ENCODE assay signal across 16 mouse cellular contexts in the genomic region with DNA sequence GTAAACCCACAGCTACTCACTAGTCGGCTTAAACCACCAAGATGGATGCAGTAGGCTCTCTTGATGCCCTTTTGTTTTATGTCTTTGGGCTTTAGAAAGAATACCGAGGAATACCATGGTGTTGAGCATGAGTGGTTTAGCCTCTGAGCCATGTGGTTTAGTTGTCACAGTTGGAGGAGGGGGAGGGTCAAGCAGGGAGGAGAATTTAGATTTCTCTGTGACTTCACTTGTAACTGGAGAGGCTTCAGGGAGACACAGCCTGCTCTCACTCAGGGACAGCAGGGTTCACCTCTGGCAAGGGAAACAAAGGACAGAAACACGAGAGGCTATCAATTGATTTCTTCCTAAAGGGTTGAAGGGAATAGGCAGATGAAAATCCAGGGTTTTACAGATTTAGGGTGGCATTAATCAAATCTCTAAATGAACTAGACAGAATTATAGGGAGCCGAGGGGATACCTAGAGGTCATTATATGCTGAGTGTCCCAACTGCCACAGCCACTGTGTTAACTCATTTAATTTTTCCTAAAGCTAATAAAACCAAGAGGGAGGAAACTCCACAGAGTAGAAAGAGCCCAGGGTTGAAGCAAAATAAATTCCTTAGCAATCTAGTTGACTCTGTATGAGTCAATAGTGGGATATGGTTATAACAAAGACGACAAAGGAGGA.
DNase-seq lines count a peak whose midpoint lies in the region; ATAC-seq and TF ChIP-seq lines count a peak whose summit lies in the region.
"Had no signal": no experiment of that assay in that cellular context is flagged by ENCODE, and none has a peak within 500 bp of the region (broad histone marks: within the 10 kb centered on the region; RNA-seq: fewer than 3 reads in every experiment).

No protein-coding gene starts in this region.

- 50% methylated on average over 5 of the region's 5 CpGs for WGBS in hindbrain, embryonic 10.5 days
- 39% methylated on average over 5 of the region's 5 CpGs for WGBS in hindbrain, embryonic 16.5 days
- WGBS in neural tube, embryonic 11.5 days: 50% methylated on average over 5 of the region's 5 CpGs
- WGBS in neural tube, embryonic 15.5 days: 38% methylated on average over 5 of the region's 5 CpGs
- 43% methylated on average over 5 of the region's 5 CpGs for WGBS in embryonic facial prominence, embryonic 14.5 days
- 63% methylated on average over 5 of the region's 5 CpGs for WGBS in lung, adult 2 months
- WGBS in forebrain, embryonic 12.5 days: 53% methylated on average over 5 of the region's 5 CpGs

- ATAC-seq in hindbrain, embryonic 16.5 days: no peak
- ATAC-seq in neural tube, embryonic 11.5 days (ENCODE audit: insufficient read depth, low FRiP score, low TSS enrichment): peak; percentile 13; the same call in 1 of the 2 replicates
- ATAC-seq in neural tube, embryonic 15.5 days (ENCODE audit: low FRiP score): no peak
- ATAC-seq in embryonic facial prominence, embryonic 14.5 days (ENCODE audit: low read depth): peak; percentile 67
- ATAC-seq in forebrain, embryonic 12.5 days (ENCODE audit: low FRiP score): no peak
- ATAC-seq: CD4-positive, CD25-positive, alpha-beta regulatory T cell, adult 4 months had no signal

- peaks cover 12% of the 10 kb centered on the region; the same call in 1 of the 2 replicates for H3K4me1 ChIP-seq in hindbrain, embryonic 10.5 days (replicated peaks)
- no peaks in the 10 kb centered on the region; the same call in 1 of the 2 replicates for H3K4me1 ChIP-seq in hindbrain, embryonic 16.5 days (ENCODE audit: control insufficient read depth, insufficient read depth, low read depth, low read length)
- H3K4me1 ChIP-seq in neural tube, embryonic 11.5 days (ENCODE audit: control insufficient read depth, insufficient read depth, low read length): no peaks in the 10 kb centered on the region; the same call in 1 of the 2 replicates
- H3K4me1 ChIP-seq in neural tube, embryonic 15.5 days: 0 out of 2 replicates have a peak, but pooled peaks cover 5% of the 10 kb centered on the region
- 0 out of 2 replicates have a peak, but pooled peaks cover 7% of the 10 kb centered on the region for H3K4me1 ChIP-seq in embryonic facial prominence, embryonic 14.5 days (ENCODE audit: control insufficient read depth, insufficient read depth, low read length)
- H3K4me1 ChIP-seq in lung, adult 2 months (ENCODE audit: control insufficient read depth, insufficient read depth, low read length): no peaks in the 10 kb centered on the region
- no peaks in the 10 kb centered on the region for H3K4me1 ChIP-seq in forebrain, embryonic 12.5 days
- H3K4me1 ChIP-seq: liver, embryonic 15.5 days; stomach, embryonic 15.5 days had no signal

- H3K36me3 ChIP-seq in hindbrain, embryonic 10.5 days: no peaks in the 10 kb centered on the region
- H3K36me3 ChIP-seq in hindbrain, embryonic 16.5 days (ENCODE audit: control insufficient read depth, insufficient read depth, low read length): no peaks in the 10 kb centered on the region
- H3K36me3 ChIP-seq in neural tube, embryonic 11.5 days (ENCODE audit: control insufficient read depth, insufficient read depth, low read length): no peaks in the 10 kb centered on the region
- H3K36me3 ChIP-seq in neural tube, embryonic 15.5 days: no peaks in the 10 kb centered on the region
- H3K36me3 ChIP-seq in embryonic facial prominence, embryonic 14.5 days (ENCODE audit: control insufficient read depth, insufficient read depth, low read length): no peaks in the 10 kb centered on the region
- H3K36me3 ChIP-seq in forebrain, embryonic 12.5 days (replicated peaks): no peaks in the 10 kb centered on the region
- H3K36me3 ChIP-seq: limb, embryonic 13.5 days; liver, embryonic 15.5 days; stomach, embryonic 15.5 days had no signal

- H3K27ac ChIP-seq in hindbrain, embryonic 10.5 days: peak overlapping the region; percentile 12; the same call in 1 of the 2 replicates
- no peak overlapping the region for H3K27ac ChIP-seq in hindbrain, embryonic 16.5 days (ENCODE audit: low read depth, low read length)
- no peak overlapping the region for H3K27ac ChIP-seq in neural tube, embryonic 11.5 days (ENCODE audit: low read depth, low read length)
- no peak overlapping the region for H3K27ac ChIP-seq in neural tube, embryonic 15.5 days (replicated peaks)
- H3K27ac ChIP-seq in embryonic facial prominence, embryonic 14.5 days (replicated peaks; ENCODE audit: low read depth, low read length): no peak overlapping the region
- H3K27ac ChIP-seq in forebrain, embryonic 12.5 days: no peak overlapping the region
- H3K27ac ChIP-seq: limb, embryonic 13.5 days; liver, embryonic 15.5 days; stomach, embryonic 15.5 days had no signal

- H3K4me2 ChIP-seq in hindbrain, embryonic 16.5 days (ENCODE audit: low read length): no peak overlapping the region
- no peak overlapping the region for H3K4me2 ChIP-seq in neural tube, embryonic 11.5 days (ENCODE audit: low read depth)
- no peak overlapping the region for H3K4me2 ChIP-seq in neural tube, embryonic 15.5 days
- H3K4me2 ChIP-seq in embryonic facial prominence, embryonic 14.5 days (ENCODE audit: low read depth, low read length): no peak overlapping the region
- no peak overlapping the region for H3K4me2 ChIP-seq in forebrain, embryonic 12.5 days
- H3K4me2 ChIP-seq: limb, embryonic 13.5 days; liver, embryonic 15.5 days; stomach, embryonic 15.5 days had no signal

- 0 out of 2 replicates have a peak, but pooled peaks cover 2% of the 10 kb centered on the region for H3K9me3 ChIP-seq in hindbrain, embryonic 10.5 days
- H3K9me3 ChIP-seq in hindbrain, embryonic 16.5 days (ENCODE audit: control insufficient read depth, low read length): peaks cover 2% of the 10 kb centered on the region; the same call in 1 of the 2 replicates
- H3K9me3 ChIP-seq in neural tube, embryonic 11.5 days (ENCODE audit: control insufficient read depth, low read length): no peaks in the 10 kb centered on the region
- H3K9me3 ChIP-seq in neural tube, embryonic 15.5 days (replicated peaks): no peaks in the 10 kb centered on the region
- peaks cover 3% of the 10 kb centered on the region; the same call in 1 of the 2 replicates for H3K9me3 ChIP-seq in embryonic facial prominence, embryonic 14.5 days (ENCODE audit: control insufficient read depth, low read length)
- H3K9me3 ChIP-seq in forebrain, embryonic 12.5 days: no peaks in the 10 kb centered on the region
- H3K9me3 ChIP-seq: liver, embryonic 15.5 days; stomach, embryonic 15.5 days had no signal

- no peak for TF ChIP-seq CTCF in lung, adult 2 months (IDR thresholded peaks at IDR 0.05; ENCODE audit: insufficient read depth, low read length)

- no peak overlapping the region for H3K4me3 ChIP-seq in hindbrain, embryonic 10.5 days
- no peak overlapping the region for H3K4me3 ChIP-seq in hindbrain, embryonic 16.5 days (ENCODE audit: low read length)
- H3K4me3 ChIP-seq in neural tube, embryonic 11.5 days (ENCODE audit: low read depth, low read length): no peak overlapping the region
- no peak overlapping the region for H3K4me3 ChIP-seq in neural tube, embryonic 15.5 days (replicated peaks)
- no peak overlapping the region for H3K4me3 ChIP-seq in embryonic facial prominence, embryonic 14.5 days (ENCODE audit: low read depth, low read length)
- no peak overlapping the region for H3K4me3 ChIP-seq in lung, adult 2 months (replicated peaks; ENCODE audit: extremely low read depth, low read depth, low read length)
- no peak overlapping the region for H3K4me3 ChIP-seq in forebrain, embryonic 12.5 days (replicated peaks)
- H3K4me3 ChIP-seq: limb, embryonic 13.5 days; liver, embryonic 15.5 days; stomach, embryonic 15.5 days had no signal

- DNase-seq in hindbrain, embryonic 10.5 days (ENCODE audit: low spot score): no peak
- no peak for DNase-seq in neural tube, embryonic 11.5 days (ENCODE audit: low spot score)
- peak; percentile 13 for DNase-seq in embryonic facial prominence, embryonic 14.5 days (ENCODE audit: low spot score)
- DNase-seq in lung, adult 2 months: no peak
- DNase-seq: adrenal gland, postnatal 10 days; cerebellum, adult 2 months; gastrocnemius, postnatal 14 days; kidney, adult 9 months; spleen, adult 18-20 months had no signal

- no peak for TF ChIP-seq POLR2A in lung, adult 2 months (IDR thresholded peaks at IDR 0.05; ENCODE audit: borderline replicate concordance, extremely low read depth, low read depth, low read length)

- H3K27me3 ChIP-seq in hindbrain, embryonic 10.5 days (ENCODE audit: insufficient read depth, poor library complexity, severe bottlenecking): no peaks in the 10 kb centered on the region
- no peaks in the 10 kb centered on the region for H3K27me3 ChIP-seq in hindbrain, embryonic 16.5 days (replicated peaks; ENCODE audit: control insufficient read depth, insufficient read depth, low read length)
- H3K27me3 ChIP-seq in neural tube, embryonic 11.5 days (ENCODE audit: control insufficient read depth, insufficient read depth, low read length): no peaks in the 10 kb centered on the region
- no peaks in the 10 kb centered on the region for H3K27me3 ChIP-seq in neural tube, embryonic 15.5 days (replicated peaks)
- no peaks in the 10 kb centered on the region for H3K27me3 ChIP-seq in embryonic facial prominence, embryonic 14.5 days (replicated peaks; ENCODE audit: control insufficient read depth, insufficient read depth, low read length)
- H3K27me3 ChIP-seq in forebrain, embryonic 12.5 days: no peaks in the 10 kb centered on the region
- H3K27me3 ChIP-seq: limb, embryonic 13.5 days; liver, embryonic 15.5 days; stomach, embryonic 15.5 days had no signal

- H3K9ac ChIP-seq in hindbrain, embryonic 16.5 days (ENCODE audit: low read depth, low read length): no peak overlapping the region
- no peak overlapping the region for H3K9ac ChIP-seq in neural tube, embryonic 11.5 days (ENCODE audit: low read length)
- H3K9ac ChIP-seq in neural tube, embryonic 15.5 days (replicated peaks): no peak overlapping the region
- H3K9ac ChIP-seq in embryonic facial prominence, embryonic 14.5 days (ENCODE audit: low read depth, low read length): no peak overlapping the region
- no peak overlapping the region for H3K9ac ChIP-seq in forebrain, embryonic 12.5 days
- H3K9ac ChIP-seq: limb, embryonic 13.5 days; liver, embryonic 15.5 days; stomach, embryonic 15.5 days had no signal

Comparison
In these comparisons a context has a peak if more than half of its experiments do, and no peak if none do; other contexts are left out.
1. ATAC-seq: peak in neural tube, embryonic 11.5 days (single experiment) and embryonic facial prominence, embryonic 14.5 days (single experiment); none in hindbrain, embryonic 16.5 days (single experiment), neural tube, embryonic 15.5 days (single experiment) and forebrain, embryonic 12.5 days (single experiment).